Mouse (Mus musculus): Measurements from ENCODE around the gene Pcsk6. TPM values are rescaled to one million over a fixed set of nuclear protein-coding genes. Genes with fewer than 3 reads are reported as not detected.

Pcsk6 gene
- total RNA-seq, 1 experiment = 62.6 TPM

- no peaks in the 10 kb centered on the region for H3K4me1 ChIP-seq (ENCODE audit: control insufficient read depth in 2 of 2, insufficient read depth in 2 of 2, low read length in 2 of 2, poor library complexity in 1 of 2)
- no peak overlapping the region for H3K27ac ChIP-seq (ENCODE audit: insufficient read depth, low read depth, low read length, poor library complexity, severe bottlenecking)
- in situ Hi-C loops (cut with MboI; ENCODE audit: low sequenced_read_pairs in 2 of 2, unreplicated experiment in 2 of 2) = no loop called here
- H3K4me3 ChIP-seq (ENCODE audit: insufficient read depth in 1 of 2, low read depth in 1 of 2, low read length in 2 of 2, poor library complexity in 1 of 2, severe bottlenecking in 1 of 2) = no peak overlapping the region
- H3K9ac ChIP-seq (ENCODE audit: insufficient read depth, low read depth, low read length, poor library complexity, severe bottlenecking) = no peak overlapping the region
- no peaks in the 10 kb centered on the region for H3K36me3 ChIP-seq (ENCODE audit: control insufficient read depth, insufficient read depth, low read length, poor library complexity, severe bottlenecking)
- no peaks in the 10 kb centered on the region for H3K9me3 ChIP-seq (ENCODE audit: control insufficient read depth, insufficient read depth, low read depth, low read length)
- DNase-seq (ENCODE audit: low read depth, low spot score) = no peak
- no peak for TF ChIP-seq MAFK (IDR thresholded peaks at IDR 0.05; ENCODE audit: insufficient read depth, low read depth, low read length)
- TF ChIP-seq HCFC1 (IDR thresholded peaks at IDR 0.05; ENCODE audit: borderline replicate concordance, insufficient read depth, low read length) = no peak
- TF ChIP-seq ZC3H11A (IDR thresholded peaks at IDR 0.05; ENCODE audit: borderline replicate concordance, low read depth, low read length) = no peak
- TF ChIP-seq ZNF384 (IDR thresholded peaks at IDR 0.05; ENCODE audit: low read depth, low read length) = no peak
- TF ChIP-seq CHD2 (IDR thresholded peaks at IDR 0.05; ENCODE audit: low read depth, low read length) = no peak
Observed at GRCm38 (mm10) chr7:66027747-66028146, 166.2 kb downstream of the Pcsk6 start.

GRCm38 (mm10) chr7:66028766-66029512, 167.4 kb downstream of the Pcsk6 start:
- in situ Hi-C loops (cut with MboI; ENCODE audit: low sequenced_read_pairs in 2 of 2, unreplicated experiment in 2 of 2) = no loop called here

DNA sequence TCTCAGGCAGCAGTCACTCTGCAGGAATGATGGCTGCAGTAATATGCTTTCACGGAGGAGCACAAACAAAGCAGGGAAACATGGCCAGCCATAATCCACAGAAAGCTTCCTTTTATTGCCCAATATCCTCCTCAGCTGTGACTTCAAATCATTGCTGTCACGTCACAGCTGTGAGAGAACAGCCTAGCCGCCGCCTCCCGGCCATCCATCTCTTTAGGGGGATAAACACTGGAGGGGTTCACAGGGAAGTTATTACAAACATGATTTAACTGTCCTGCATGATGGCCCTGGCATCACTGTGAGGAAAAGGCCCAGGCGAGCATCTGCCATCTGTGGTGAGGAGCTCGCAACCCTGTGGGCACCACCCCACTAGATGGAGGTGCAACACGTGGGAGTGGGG, 175.3 kb downstream of the Pcsk6 start:
- no peak for TF ChIP-seq CHD2 (IDR thresholded peaks at IDR 0.05; ENCODE audit: low read depth, low read length)
- no peak for TF ChIP-seq MAFK (IDR thresholded peaks at IDR 0.05; ENCODE audit: insufficient read depth, low read depth, low read length)
- no peak for TF ChIP-seq ZNF384 (IDR thresholded peaks at IDR 0.05; ENCODE audit: low read depth, low read length)
- no peak for TF ChIP-seq HCFC1 (IDR thresholded peaks at IDR 0.05; ENCODE audit: borderline replicate concordance, insufficient read depth, low read length)
- no peak for TF ChIP-seq ZC3H11A (IDR thresholded peaks at IDR 0.05; ENCODE audit: borderline replicate concordance, low read depth, low read length)
- in situ Hi-C loops (cut with MboI; ENCODE audit: low sequenced_read_pairs in 2 of 2, unreplicated experiment in 2 of 2) = no loop called here
- no peak overlapping the region for H3K9ac ChIP-seq (ENCODE audit: insufficient read depth, low read depth, low read length, poor library complexity, severe bottlenecking)

More at GRCm38 (mm10) chr7:66028766-66029512, 167.4 kb downstream of the Pcsk6 start:
- no peaks in the 10 kb centered on the region; the same call in 1 of the 2 replicates for H3K36me3 ChIP-seq (ENCODE audit: control insufficient read depth, insufficient read depth, low read length, poor library complexity, severe bottlenecking)
- no peaks in the 10 kb centered on the region for H3K4me1 ChIP-seq (ENCODE audit: control insufficient read depth in 2 of 2, insufficient read depth in 2 of 2, low read length in 2 of 2, poor library complexity in 1 of 2)
- no peak overlapping the region for H3K9ac ChIP-seq (ENCODE audit: insufficient read depth, low read depth, low read length, poor library complexity, severe bottlenecking)
- H3K27ac ChIP-seq (ENCODE audit: insufficient read depth, low read depth, low read length, poor library complexity, severe bottlenecking) = no peak overlapping the region
- H3K4me3 ChIP-seq (ENCODE audit: insufficient read depth in 1 of 2, low read depth in 1 of 2, low read length in 2 of 2, poor library complexity in 1 of 2, severe bottlenecking in 1 of 2) = no peak overlapping the region
- no peaks in the 10 kb centered on the region for H3K9me3 ChIP-seq (ENCODE audit: control insufficient read depth, insufficient read depth, low read depth, low read length)
- no peak for DNase-seq (ENCODE audit: low read depth, low spot score)
- no peak for TF ChIP-seq ZNF384 (IDR thresholded peaks at IDR 0.05; ENCODE audit: low read depth, low read length)
- TF ChIP-seq HCFC1 (IDR thresholded peaks at IDR 0.05; ENCODE audit: borderline replicate concordance, insufficient read depth, low read length) = no peak
- no peak for TF ChIP-seq ZC3H11A (IDR thresholded peaks at IDR 0.05; ENCODE audit: borderline replicate concordance, low read depth, low read length)
- TF ChIP-seq CHD2 (IDR thresholded peaks at IDR 0.05; ENCODE audit: low read depth, low read length) = no peak

DNA sequence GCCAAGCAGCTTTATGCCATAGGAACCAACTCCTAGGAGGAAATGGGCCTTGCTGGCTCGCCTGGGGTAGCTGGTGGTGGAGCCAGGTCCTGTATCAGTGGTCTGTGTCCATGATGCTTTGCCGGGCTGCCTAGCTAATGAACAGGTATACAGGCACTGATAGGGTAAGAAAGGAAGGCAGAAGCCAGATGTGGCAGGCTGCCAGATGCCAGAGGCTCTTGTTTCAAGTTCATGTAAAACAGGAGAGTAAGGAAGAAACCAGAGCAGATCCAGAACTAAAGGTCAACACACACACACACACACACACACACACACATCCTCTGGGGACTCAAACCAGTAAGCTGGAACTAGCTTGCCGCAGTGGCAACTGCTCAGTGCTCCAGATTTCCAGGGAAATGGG, 176.7 kb downstream of the Pcsk6 start:
- H3K9ac ChIP-seq (ENCODE audit: insufficient read depth, low read depth, low read length, poor library complexity, severe bottlenecking) = no peak overlapping the region
- H3K9me3 ChIP-seq (ENCODE audit: control insufficient read depth, insufficient read depth, low read depth, low read length) = no peaks in the 10 kb centered on the region
- no peak for DNase-seq (ENCODE audit: low read depth, low spot score)
- no peak overlapping the region for H3K27ac ChIP-seq (ENCODE audit: insufficient read depth, low read depth, low read length, poor library complexity, severe bottlenecking)
- peaks cover 10% of the 10 kb centered on the region; the same call in 1 of the 2 replicates for H3K36me3 ChIP-seq (ENCODE audit: control insufficient read depth, insufficient read depth, low read length, poor library complexity, severe bottlenecking)
- in situ Hi-C loops (cut with MboI; ENCODE audit: low sequenced_read_pairs in 2 of 2, unreplicated experiment in 2 of 2) = no loop called here
- TF ChIP-seq HCFC1 (IDR thresholded peaks at IDR 0.05; ENCODE audit: borderline replicate concordance, insufficient read depth, low read length) = no peak
- no peak for TF ChIP-seq CHD2 (IDR thresholded peaks at IDR 0.05; ENCODE audit: low read depth, low read length)
- TF ChIP-seq MAFK (IDR thresholded peaks at IDR 0.05; ENCODE audit: insufficient read depth, low read depth, low read length) = no peak
- no peak for TF ChIP-seq ZNF384 (IDR thresholded peaks at IDR 0.05; ENCODE audit: low read depth, low read length)
- TF ChIP-seq ZC3H11A (IDR thresholded peaks at IDR 0.05; ENCODE audit: borderline replicate concordance, low read depth, low read length) = no peak
- H3K4me3 ChIP-seq (ENCODE audit: insufficient read depth in 1 of 2, low read depth in 1 of 2, low read length in 2 of 2, poor library complexity in 1 of 2, severe bottlenecking in 1 of 2) = no peak overlapping the region
- H3K4me1 ChIP-seq (ENCODE audit: control insufficient read depth in 2 of 2, insufficient read depth in 2 of 2, low read length in 2 of 2, poor library complexity in 1 of 2) = no peaks in the 10 kb centered on the region

More for the DNA sequence above, 175.3 kb downstream of the Pcsk6 start:
- Histone ChIP-seq H3K27ac (ENCODE audit: insufficient read depth, low read depth, low read length, poor library complexity, severe bottlenecking) (no peak overlapping the region), H3K9me3 (ENCODE audit: control insufficient read depth, insufficient read depth, low read depth, low read length) (no peaks in the 10 kb centered on the region), H3K36me3 (ENCODE audit: control insufficient read depth, insufficient read depth, low read length, poor library complexity, severe bottlenecking) (peaks cover 10% of the 10 kb centered on the region; the same call in 1 of the 2 replicates), H3K4me3 (ENCODE audit: insufficient read depth in 1 of 2, low read depth in 1 of 2, low read length in 2 of 2, poor library complexity in 1 of 2, severe bottlenecking in 1 of 2) (no peak overlapping the region), H3K4me1 (ENCODE audit: control insufficient read depth in 2 of 2, insufficient read depth in 2 of 2, low read length in 2 of 2, poor library complexity in 1 of 2) (no peaks in the 10 kb centered on the region)
- no peak for DNase-seq (ENCODE audit: low read depth, low spot score)

Measured in ES-E14 (cell line).